Mouse (Mus musculus) small intestine, adult 2 months (tissue): ENCODE data around the gene Dlx5.

Experiments used
- CTCF ChIP-seq: fragments of 200-500 bp; IDR thresholded peaks from 2 replicates; pipeline ENCODE4 v1.5.1; 2012; ENCODE audit warnings: low read depth, mild to moderate bottlenecking, control low read depth, inconsistent platforms, low read length, moderate library complexity, mixed read lengths; ENCODE audit not compliant: insufficient replicate concordance, insufficient read length; ENCODE audit errors: extremely low read depth
- POLR2A ChIP-seq: fragments of 200-500 bp; IDR thresholded peaks from 2 replicates; pipeline ENCODE4 v1.6.1; 2012; ENCODE audit warnings: low read depth, mild to moderate bottlenecking, control low read depth, inconsistent platforms, low read length, moderate library complexity

GRCm38 (mm10) chr6:6830446-6830845 is 51.4 kb downstream of the Dlx5 start:
- no peak for TF ChIP-seq CTCF
- TF ChIP-seq POLR2A, result no peak
